Mouse (Mus musculus) heart, postnatal 36 days (tissue): ENCODE measurements around the gene Tcf7l2. TPM values are rescaled to one million over a fixed set of nuclear protein-coding genes. Genes with fewer than 3 reads are reported as not detected.

Experiments
- DNase-seq, 2 experiments: peaks; one replicate each; pipeline ENCODE4 v3.0.0; 2021 to 2022
- intact Hi-C: fragments of 180-260 bp; cut with DNase I; formaldehyde crosslinking; loops from one replicate; pipeline ENCODE4 v1.15.1; 2025
- total RNA-seq, 2 experiments: library from RNA; stranded (reverse); gene quantifications; 2 replicates each; pipeline ENCODE4 v1.2.3; 2021

Gene Tcf7l2
- total RNA-seq, 2 experiments from 2014 or later: 11.9 to 17.9 TPM

DNA sequence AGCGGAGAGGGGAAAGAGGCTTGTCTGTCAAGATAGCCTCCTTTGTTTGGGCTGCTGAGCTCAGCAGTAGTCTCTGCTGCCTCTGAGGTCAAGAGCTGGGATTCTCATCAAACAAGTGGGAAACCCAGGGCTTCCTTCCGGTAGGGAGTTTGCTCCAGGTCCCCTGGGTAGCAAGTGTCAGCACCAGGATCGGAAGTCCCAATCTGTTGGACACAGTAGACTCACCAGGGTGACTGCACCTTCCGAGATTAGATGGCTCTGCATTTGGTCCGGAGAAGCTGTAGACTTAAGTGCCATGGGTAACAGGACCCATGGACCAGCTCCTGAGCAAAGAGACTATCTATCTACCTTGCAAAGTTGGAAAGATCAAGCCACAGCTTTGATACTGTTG, 47.3 kb downstream of the Tcf7l2 start:
- intact Hi-C loops: loop anchor here (2.0 kb wide), 1 partner anchor 80 kb away; no protein-coding TSS in a partner anchor

DNA sequence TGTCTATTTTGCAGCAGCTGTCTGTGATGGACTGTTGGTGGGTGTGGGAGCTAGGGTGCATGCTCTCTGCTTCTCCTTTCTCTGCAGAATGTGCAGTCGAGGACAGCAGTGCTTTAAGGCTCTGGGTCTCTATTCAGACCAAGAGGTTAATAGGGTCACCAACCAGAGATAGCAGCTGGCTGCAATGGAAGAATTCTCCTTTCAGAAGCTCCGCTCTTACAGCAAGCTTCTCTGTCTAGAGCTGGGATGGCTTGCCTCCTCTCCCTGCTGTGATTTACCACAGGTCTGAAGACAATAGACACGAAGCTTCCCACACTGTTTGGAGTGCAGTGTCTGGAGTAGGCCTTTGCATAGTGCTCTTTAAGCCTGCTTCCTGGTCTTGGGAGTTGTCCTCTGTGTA, 48.2 kb downstream of the Tcf7l2 start:
- intact Hi-C loops: loop anchor here (2.0 to 5.0 kb wide), 3 partner anchors 47 to 79 kb away; partner anchors contain the start of gene Tcf7l2
- DNase-seq: no peak

More for the DNA sequence above, 47.3 kb downstream of the Tcf7l2 start:
- DNase-seq: no peak

DNA sequence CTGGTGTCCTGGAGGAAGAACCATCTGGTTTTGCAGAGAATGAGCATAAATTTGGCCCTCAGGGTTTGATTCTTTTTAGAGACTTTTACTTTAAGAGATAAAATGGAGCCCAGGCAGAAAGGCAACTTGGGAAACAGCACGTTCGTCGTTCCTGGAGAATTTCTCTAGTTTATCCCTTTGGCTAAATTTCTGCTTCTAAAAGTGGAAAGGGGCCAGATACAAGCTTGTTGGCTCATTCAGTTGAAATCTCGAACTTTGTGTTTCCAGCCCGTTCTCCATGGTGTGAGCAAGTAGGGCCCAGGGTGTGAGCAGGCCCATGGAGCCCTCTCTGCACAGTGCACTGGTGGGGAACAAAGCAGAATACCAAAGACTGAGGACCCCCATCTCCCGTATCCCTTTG, 49.7 kb downstream of the Tcf7l2 start:
- DNase-seq: no peak
- intact Hi-C loops: loop anchor here (5.0 kb wide), 2 partner anchors 46 to 49 kb away; partner anchors contain the start of gene Tcf7l2

DNA sequence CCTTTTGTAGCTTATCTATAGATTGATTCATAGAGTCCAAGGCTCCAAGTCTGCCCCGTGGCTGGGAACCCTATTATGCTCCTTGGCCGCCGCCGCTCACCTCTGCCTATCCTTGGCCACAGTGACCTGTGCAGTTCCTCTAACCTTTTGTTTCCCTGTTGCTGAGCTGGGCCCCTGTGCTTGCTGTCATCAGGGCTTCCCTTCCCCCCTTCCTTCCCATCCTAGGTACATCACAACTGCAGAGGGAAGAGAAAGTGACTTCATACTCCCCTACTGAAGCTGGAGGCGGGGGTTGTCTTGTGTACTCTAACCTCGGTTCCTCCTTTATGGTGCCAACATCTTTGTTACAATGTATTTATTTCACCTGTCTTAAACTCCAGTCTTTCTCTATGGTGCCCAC, 50.3 kb downstream of the Tcf7l2 start:
- no peak for DNase-seq
- intact Hi-C loops: loop anchor here (5.0 kb wide), 2 partner anchors 45 to 50 kb away; partner anchors contain the start of gene Tcf7l2

DNA sequence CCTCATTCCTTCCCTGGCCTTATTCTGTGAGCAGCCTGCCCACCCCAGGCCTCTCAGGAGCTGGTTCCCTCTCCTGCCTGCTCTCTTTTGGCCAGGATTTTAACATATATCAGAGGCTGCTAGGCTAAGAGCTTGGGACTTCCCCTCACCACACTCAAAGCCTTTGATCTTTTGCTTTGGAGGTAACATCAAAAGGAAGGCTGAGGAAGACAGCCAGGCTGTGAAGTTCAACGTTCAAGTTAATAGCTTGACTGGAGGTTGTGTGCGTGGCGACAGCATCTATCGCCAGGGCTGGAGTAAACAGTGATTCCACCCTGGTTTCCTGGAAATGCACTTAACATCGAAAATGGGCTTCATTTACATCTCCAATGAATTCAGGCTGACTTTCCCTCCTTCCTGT, 51.0 kb downstream of the Tcf7l2 start:
- DNase-seq: no peak
- intact Hi-C loops: loop anchor here (5.0 kb wide), 2 partner anchors 45 to 50 kb away; partner anchors contain the start of gene Tcf7l2

DNA sequence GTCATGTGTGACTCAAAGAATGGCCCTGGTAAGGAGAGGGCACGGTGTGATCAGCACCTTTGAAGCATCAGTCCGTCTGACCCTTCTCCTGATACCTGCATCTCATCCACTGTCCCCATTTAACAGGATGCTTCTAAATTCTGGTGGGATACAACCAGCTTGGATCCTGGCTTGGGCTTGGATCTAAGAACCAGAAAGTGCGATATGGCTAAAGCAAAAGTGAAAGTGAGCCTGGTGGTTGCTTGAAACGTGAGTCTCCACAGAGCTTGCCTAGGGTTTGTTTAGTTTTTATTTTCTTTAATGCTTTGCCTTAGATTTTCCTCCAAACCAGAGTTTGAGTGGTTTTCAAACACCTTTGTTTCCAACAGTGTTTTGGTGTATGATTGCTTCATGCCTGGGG, 51.4 kb downstream of the Tcf7l2 start:
- intact Hi-C loops: loop anchor here (5.0 kb wide), 2 partner anchors 44 to 51 kb away; partner anchors contain the start of gene Tcf7l2
- no peak for DNase-seq

DNA sequence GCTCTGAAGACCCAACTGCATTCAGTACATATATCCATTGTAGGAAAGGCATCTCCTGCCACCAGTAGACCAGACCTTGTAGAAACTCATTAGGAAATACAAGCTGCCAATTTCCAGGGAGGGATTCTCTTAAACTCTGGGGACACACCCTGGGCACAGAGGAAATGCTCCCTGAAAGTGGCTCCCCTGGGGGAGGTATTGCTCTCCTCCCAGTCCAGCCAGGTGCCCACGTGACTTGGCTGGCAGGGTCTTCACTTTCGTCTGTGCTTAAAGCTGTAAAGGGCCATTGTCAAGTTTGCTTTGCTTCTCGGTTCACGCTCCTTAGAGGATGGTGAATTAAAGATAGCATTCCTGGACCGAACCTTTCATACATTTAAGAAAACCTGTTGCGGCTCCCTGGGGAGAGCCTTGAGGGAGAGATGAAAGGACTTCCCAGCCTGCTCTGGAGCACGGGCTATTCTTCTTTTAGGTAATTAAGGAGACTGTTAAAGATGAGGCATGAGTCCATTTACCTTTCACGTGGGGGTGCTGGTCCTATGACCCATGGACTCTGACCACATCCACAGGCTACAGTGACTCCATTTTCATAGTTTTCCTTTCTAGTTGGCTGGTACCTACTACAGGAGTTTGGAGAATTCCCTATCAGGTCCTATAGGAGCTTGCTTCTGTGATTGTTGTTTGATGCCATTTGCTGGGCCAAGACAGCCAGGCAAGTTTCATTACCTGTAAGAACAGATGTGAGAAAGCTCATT, 52.8 kb downstream of the Tcf7l2 start:
- intact Hi-C loops: loop anchor here (5.0 kb wide), 2 partner anchors 43 to 52 kb away; partner anchors contain the start of gene Tcf7l2
- DNase-seq: no peak

DNA sequence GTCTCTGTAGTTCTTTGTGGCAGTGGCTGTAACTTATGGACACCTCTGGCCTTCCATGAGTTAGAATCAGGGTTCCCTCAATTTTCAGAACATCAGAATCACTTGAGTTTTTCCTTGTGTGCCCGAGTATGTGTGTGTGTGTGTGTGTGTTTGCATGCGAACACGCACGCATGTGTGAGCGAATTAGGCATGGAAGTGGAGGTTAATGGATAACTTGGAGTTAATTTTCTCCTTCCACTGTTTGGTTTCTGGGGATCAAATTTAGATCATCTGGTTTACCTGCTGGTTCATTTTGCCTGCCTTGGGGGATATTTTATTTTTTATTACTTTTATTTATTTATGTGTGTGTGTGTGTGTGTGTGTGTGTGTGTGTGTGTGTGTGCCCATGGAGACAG, 53.3 kb downstream of the Tcf7l2 start:
- intact Hi-C loops: loop anchor here (5.0 kb wide), 2 partner anchors 42 to 53 kb away; partner anchors contain the start of gene Tcf7l2
- DNase-seq: no peak

DNA sequence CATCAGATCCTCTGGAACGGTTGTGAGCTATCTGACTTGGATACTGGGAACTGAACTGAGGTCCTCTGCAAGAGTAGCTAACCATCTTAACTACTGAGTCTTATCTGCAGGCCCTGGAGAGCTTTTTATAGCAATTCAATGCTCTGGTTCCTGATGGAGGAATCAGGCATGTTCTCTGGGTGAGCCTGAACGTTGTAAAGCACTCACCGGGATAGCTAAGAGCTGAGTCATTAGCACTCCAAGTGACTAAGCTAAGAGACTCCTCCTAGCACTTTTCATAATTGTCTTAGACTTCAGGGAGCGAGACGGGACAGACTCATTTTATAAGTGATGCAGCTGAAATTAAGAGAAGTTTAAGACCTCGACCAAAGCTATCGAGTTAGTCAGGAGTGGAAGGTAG, 53.7 kb downstream of the Tcf7l2 start:
- DNase-seq: no peak
- intact Hi-C loops: no loop called here

DNA sequence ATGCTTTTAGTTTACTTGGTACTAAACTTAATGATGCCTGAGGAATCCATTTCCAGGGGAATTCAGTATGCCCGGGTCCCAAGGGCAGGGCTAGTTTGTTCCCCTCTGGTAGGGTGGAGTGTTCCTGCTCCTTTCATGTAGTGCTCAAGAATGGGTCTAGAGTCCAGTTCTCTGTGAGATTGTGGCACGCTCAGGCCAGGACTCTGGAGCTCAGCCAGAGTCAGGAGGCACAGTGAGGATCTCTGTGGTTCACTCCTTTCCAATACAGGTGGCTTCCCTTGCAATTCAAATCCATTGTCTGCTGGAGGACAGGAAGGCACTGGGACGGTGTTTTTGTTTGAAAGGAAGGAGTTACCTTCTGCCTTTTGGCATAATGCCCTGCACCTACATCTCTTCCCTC, 56.2 kb downstream of the Tcf7l2 start:
- intact Hi-C loops: no loop called here
- DNase-seq: no peak

DNA sequence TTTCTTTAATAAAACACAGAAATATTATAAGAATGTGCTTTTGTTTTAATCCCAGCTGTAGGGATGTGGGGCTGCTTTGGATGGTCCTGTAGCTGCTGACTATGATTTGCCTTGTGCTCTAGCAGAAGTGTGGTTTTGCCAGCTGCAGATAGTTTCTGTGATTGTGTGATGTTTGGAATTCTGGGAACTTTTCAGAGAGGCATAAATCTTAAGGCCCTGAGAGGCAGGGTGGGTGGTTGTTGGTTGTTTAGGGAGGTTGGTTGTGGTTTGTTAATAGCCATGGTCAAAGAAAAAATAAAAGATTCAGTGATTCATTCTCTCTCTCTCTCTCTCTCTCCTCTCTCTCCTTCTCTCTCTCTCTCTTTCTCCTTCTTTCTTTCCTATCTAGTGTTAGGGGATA, 57.8 kb downstream of the Tcf7l2 start:
- DNase-seq: no peak
- intact Hi-C loops: no loop called here

DNA sequence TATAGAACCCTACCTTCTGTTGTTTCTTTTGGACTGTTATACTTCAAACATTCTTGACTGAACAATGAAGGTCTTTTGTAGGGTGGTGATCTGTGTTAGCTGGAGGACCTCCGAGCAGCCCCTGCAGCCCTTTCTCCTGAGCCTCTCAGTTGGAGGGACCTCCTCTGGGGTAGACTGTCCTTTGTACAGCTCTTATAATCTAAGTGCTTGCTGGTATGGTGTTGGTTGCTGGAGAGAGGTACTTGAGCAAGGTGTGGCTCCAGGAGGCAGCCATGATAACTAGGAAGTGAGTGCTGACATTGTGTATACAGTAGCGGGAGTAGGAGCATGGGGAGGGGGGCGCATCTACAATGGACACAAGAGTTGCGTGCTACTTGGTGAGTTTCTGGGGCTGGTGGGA, 58.4 kb downstream of the Tcf7l2 start:
- intact Hi-C loops: no loop called here
- DNase-seq: no peak

DNA sequence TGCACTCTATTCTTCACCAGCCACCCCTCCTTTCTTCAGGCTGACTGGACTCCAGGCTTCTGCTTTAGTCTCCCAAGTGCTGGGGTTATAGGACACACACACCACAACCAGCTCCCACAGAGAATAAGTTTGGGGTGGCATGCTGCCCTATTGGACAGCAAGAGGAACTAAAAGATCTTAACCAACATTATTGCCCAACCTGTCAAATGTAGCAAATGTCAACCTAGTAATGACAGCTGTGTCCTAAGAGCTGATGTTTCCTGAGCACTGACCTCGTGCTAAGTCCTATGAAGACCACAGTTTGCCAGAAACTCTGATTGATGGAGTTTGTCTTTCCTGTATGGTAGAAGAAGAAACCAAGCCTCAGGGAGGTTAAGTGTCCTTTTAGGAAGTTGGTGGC, 61.5 kb downstream of the Tcf7l2 start:
- no peak for DNase-seq
- intact Hi-C loops: no loop called here

DNA sequence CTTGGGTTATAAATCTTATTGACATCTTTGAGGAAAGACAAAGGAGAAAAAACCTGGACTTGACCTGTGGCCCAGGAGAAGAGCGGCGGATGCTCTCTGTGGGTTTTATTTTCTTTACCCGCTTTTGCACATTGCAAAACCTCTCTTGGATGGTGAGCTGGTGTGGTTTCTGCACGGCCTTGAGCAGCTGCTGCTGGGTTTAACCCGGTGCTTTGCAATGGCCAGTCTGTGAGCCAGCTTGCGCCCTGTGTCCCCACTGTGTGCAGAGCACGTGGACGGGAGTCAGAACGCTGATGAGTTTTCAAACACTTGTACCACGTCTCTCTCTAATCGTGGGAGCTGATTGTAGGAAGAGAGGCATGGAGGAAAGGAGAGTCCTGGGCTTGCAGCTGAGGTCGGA, 62.2 kb downstream of the Tcf7l2 start:
- no peak for DNase-seq
- intact Hi-C loops: no loop called here

DNA sequence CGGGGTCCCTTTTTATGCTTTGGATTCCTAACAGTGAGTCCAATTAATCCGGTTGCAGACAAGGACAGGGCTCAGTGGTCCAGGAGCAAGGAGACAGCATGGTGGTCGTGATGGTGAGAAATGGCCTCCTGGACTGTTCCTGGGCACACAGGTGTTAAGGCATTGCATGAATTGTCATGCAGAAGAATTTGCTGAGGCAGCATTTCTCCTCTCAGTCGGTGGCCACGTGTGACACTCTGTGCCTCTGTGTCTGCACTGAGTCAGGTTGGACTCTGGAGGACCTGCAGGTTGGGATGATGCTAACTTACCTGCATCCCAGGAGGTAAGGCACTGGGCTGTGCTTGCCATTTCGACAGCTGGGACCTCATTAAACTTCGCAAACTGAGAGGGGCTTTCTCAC, 63.2 kb downstream of the Tcf7l2 start:
- no peak for DNase-seq
- intact Hi-C loops: no loop called here

DNA sequence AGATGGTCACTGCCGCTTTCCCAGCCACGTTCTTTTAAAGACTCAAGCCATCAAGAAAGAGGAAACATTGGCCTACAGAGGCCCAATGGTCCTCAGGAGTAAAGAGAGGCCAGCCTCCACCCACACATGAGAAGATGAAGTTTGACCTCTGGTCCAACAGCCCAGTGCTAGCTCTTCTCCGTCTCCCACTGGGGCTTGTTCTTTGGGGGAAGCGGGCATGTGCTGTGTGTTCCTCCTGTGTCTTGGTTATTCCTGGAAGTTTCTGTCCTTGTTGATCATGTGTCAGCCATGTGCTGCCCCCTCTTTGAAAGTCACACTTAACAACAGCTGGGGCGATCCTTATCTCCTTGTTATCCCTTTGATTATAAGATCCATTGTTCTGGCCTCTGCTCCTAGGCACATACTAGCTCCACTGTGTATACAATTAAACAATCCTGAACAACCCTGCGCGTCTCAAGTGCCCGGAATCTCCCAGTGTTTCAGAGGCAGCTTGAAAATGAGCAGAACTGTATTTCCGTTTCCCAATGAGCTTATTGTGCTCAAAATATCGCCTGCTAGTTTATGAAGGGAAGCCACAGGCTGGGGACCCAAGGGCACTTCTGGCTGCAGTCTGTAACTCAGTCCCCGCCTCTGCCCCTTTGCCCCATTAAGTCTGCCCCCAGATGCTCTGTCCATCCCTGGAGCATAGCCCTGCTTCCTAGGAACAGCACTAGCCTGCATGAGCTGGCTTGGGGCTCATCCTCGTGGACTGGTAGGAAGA, 65.0 kb downstream of the Tcf7l2 start:
- intact Hi-C loops: no loop called here
- DNase-seq: peak in 1 of 2 experiments; percentile 21

DNA sequence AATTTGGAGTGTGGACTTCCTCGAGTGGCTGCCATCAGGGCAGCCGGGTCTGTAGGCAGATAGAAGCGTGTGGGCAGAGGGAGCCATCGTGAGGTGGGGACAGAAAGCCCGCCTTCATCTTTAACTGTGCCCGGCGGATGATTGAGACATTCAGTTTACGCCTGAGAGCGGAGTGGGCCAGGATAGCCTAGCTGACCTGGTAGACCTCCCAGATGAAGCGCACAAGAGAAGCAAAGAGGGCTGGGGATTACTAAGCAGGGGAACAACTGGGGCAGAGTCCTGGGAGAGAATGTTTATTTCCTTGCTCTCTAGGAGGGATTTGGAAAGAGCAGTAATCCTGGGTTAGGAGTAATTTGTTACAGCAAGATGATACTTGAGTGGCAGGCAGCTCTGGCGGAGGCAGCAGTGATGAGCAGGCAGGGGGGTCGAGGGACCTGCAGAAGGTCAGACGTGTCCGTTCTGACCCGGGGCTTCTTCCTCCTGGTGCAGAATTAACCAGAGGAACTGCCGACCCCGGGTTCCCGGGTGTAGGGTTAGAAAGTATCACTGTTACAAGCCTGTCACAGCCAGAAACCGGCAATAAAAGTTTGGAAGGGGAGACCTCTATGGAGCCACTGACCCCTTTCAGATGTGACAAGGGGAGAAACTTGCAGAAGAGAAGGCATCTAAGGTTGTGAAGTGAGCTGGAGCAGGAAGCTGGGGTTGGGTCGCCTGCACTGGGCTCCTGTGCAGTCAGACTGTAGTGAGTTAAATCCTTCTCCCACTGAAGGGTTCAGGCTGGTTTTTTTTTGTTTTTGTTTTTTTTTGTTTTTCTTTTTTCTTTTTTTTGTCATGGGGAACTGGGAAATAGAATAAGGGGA, 65.8 kb downstream of the Tcf7l2 start:
- no peak for DNase-seq
- intact Hi-C loops: no loop called here

DNA sequence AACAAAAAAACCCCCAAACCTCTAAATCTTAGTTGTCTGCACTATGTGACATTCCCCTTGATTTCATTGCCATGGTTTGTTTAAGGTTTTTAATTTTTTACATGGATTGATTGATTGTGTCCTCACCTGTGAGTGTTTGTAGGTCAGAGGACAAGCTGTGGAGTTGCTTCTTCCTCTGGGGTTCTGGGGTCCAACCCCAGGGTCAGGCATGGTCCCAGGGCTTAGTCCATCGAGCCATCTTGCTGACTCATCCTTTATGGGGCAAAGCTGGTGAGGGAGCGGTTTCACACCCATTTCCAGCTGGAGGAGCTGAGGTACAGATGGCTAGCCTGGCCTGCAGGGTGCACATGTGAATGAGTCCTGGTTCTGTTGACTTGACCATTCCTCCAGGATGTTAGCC, 66.7 kb downstream of the Tcf7l2 start:
- intact Hi-C loops: no loop called here
- DNase-seq: no peak

DNA sequence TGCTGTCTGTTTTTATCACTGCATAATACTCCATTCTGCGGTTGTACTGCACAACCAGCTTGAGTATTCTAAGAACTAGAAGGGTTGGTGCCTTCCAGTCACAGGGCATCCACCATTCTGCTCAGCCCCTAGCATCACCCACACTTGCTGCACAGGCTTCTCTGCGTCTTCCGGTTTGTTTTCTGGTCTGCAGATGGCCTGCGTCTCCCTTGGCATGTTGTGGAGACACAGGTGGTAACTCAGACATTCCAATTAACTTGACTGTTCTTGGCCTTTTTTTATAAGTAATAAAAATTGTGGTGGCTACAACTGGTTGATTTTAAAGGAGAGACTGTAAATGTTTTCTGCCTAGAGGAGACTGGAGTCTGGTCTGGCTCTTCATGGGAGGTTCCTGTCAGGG, 67.9 kb downstream of the Tcf7l2 start:
- intact Hi-C loops: no loop called here
- DNase-seq: no peak

DNA sequence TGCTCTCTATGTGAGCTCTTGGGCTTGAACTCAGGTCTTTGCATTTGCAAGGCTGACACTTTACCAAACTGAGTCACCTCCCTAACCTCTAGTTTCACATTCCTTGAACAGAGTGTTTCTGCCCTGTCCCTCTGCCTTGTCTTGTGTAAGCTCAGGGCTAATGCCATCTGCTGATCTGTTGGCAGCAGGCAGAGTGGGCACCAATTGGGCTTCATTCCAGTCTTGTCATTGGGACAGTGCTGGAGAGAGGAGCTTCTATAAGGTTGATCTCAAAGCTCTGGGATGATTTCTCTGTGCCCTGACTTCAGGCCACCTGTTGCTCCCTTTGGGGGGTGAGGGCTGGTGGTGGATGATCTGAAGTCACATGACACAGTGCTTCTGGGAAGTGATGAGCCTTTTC, 70.6 kb downstream of the Tcf7l2 start:
- intact Hi-C loops: no loop called here

More for the DNA sequence above, 70.6 kb downstream of the Tcf7l2 start:
- no peak for DNase-seq
